Mouse (Mus musculus) neural tube, embryonic 15.5 days (tissue): ENCODE data around the gene Scarf1. TPM values are rescaled to one million over a fixed set of nuclear protein-coding genes. Genes with fewer than 3 reads are reported as not detected.
A peak's percentile ranks its signal among the peaks of the same experiment; 100 is the strongest.

Experiments
- ATAC-seq: fragments of 200-750 bp; cut with Nextera tagmentation; 2 replicates; pipeline ENCODE4 v1.8.0; 2017; ENCODE audit warnings: mild to moderate bottlenecking, moderate TSS enrichment, moderate library complexity; ENCODE audit not compliant: low FRiP score
- H3K27ac ChIP-seq: fragments of 300-500 bp; sonication (generic); replicated peaks from 2 replicates; pipeline ENCODE4 v1.5.1; 2015; ENCODE audit warnings: mild to moderate bottlenecking, inconsistent platforms
- H3K27me3 ChIP-seq: fragments of 300-500 bp; sonication (generic); replicated peaks from 2 replicates; pipeline ENCODE4 v1.6.1; 2015; ENCODE audit warnings: inconsistent platforms
- H3K36me3 ChIP-seq: fragments of 300-500 bp; sonication (generic); 2 replicates; pipeline ENCODE4 v1.6.1; 2015; ENCODE audit warnings: inconsistent platforms
- H3K4me1 ChIP-seq: fragments of 300-500 bp; sonication (generic); 2 replicates; pipeline ENCODE4 v1.6.1; 2015; ENCODE audit warnings: inconsistent platforms
- H3K4me2 ChIP-seq: fragments of 300-500 bp; sonication (generic); 2 replicates; pipeline ENCODE4 v1.6.1; 2015; ENCODE audit warnings: inconsistent platforms, mild to moderate bottlenecking, moderate library complexity
- H3K4me3 ChIP-seq: fragments of 300-500 bp; sonication (generic); replicated peaks from 2 replicates; pipeline ENCODE4 v1.5.1; 2015; ENCODE audit warnings: mild to moderate bottlenecking, inconsistent platforms
- H3K9ac ChIP-seq: fragments of 300-500 bp; sonication (generic); replicated peaks from 2 replicates; pipeline ENCODE4 v1.6.1; 2015; ENCODE audit warnings: mild to moderate bottlenecking, inconsistent platforms
- H3K9me3 ChIP-seq: fragments of 300-500 bp; sonication (generic); replicated peaks from 2 replicates; pipeline ENCODE4 v1.6.1; 2016; ENCODE audit warnings: inconsistent platforms
- WGBS: fragments of 180-500 bp; shearing (Covaris S2); methylation state at CpG from one replicate; pipeline ENCODE4 v1.1.7; 2015; ENCODE audit warnings: mixed read lengths; 5-methylcytosine and 5-hydroxymethylcytosine counted together
- polyA plus RNA-seq: library from polyadenylated mRNA; unstranded; fragments of >200 nt; fragmentation: Nextera tagmentation; extraction: Ambion mirVana; gene quantifications from 2 replicates; pipeline ENCODE4 v1.2.1, GENCODE M21; 2015

The Scarf1 gene
- 3.9 and 4.7 TPM in 2 replicates for polyA plus RNA-seq

GRCm38 (mm10) chr11:75513336-75513735, at the start of gene Scarf1:
Gene Scarf1, plus strand, starts transcription at chr11:75513540.
- H3K4me1 ChIP-seq, result peaks cover 12% of the 10 kb centered on the region
- no peaks in the 10 kb centered on the region for H3K27me3 ChIP-seq
- H3K36me3 ChIP-seq, result peaks cover 11% of the 10 kb centered on the region
- 60% methylated on average over 8 of the region's 8 CpGs for WGBS
- H3K27ac ChIP-seq, result no peak within 1 kb of the TSS
- H3K9ac ChIP-seq, result no peak within 1 kb of the TSS
- H3K9me3 ChIP-seq, result no peaks in the 10 kb centered on the region
- H3K4me3 ChIP-seq, result no peak within 1 kb of the TSS
- ATAC-seq, result no peak
- peak within 1 kb of the TSS; percentile 11; the same call in 1 of the 2 replicates for H3K4me2 ChIP-seq

DNA sequence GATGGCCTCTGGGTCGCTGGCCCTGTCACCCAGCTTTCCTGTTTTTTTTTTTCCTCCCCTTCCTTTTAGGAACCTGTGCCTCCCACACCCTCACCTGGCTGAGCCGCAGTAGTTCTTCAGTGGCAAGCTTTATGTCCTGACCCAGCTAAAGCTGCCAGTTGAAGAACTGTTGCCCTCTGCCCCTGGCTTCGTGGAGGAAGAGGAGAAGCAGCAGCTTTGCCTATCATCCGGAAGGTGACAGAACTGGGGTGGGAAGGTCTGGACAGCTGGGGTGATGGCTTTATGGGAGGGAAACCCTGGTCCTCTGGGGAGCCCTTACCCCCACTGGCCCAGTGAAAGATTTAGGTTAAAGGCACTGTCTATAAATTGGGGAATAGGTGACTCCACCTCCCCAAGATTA, 49.7 kb upstream of the Scarf1 start:
- Histone ChIP-seq H3K4me3 (no peak overlapping the region), H3K9me3 (no peaks in the 10 kb centered on the region), H3K4me1 (peaks cover 42% of the 10 kb centered on the region), H3K27ac (no peak overlapping the region), H3K36me3 (peaks cover 17% of the 10 kb centered on the region), H3K9ac (no peak overlapping the region), H3K27me3 (no peaks in the 10 kb centered on the region), H3K4me2 (peak overlapping the region; percentile 99; the same call in 1 of the 2 replicates)
- 74% methylated on average over 4 of the region's 4 CpGs for WGBS
- ATAC-seq, result no peak

DNA sequence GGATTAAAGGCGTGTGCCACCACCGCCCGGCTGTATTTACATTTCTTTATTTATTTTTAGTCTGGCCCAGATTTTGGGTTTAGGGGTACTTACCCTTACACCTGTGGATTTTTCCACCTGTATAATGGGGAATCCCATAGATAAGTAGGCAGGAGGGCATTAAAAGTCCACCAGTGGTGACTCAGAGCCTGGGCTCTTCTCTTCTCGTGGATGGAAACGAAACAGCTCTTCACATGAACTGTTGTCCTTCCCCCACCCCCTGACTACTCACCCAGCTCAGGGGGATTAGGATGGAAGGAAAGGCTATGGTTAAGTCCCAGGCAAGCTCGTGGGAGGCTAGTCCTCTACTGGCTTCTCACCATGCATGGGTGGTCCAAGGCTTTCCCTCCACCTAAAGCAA, 48.9 kb upstream of the Scarf1 start:
- no peaks in the 10 kb centered on the region for H3K9me3 ChIP-seq
- peaks cover 17% of the 10 kb centered on the region for H3K36me3 ChIP-seq
- H3K9ac ChIP-seq, result no peak overlapping the region
- no peak for ATAC-seq
- no peaks in the 10 kb centered on the region for H3K27me3 ChIP-seq
- peaks cover 42% of the 10 kb centered on the region for H3K4me1 ChIP-seq
- no peak overlapping the region for H3K4me3 ChIP-seq
- WGBS, result 91% methylated on average over 6 of the region's 6 CpGs
- H3K27ac ChIP-seq, result no peak overlapping the region
- no peak overlapping the region for H3K4me2 ChIP-seq

- 88% methylated on average over 6 of the region's 6 CpGs for WGBS
- Histone ChIP-seq H3K27ac (no peak overlapping the region), H3K9ac (no peak overlapping the region), H3K4me1 (peaks cover 35% of the 10 kb centered on the region), H3K4me2 (no peak overlapping the region), H3K27me3 (no peaks in the 10 kb centered on the region), H3K36me3 (peaks cover 17% of the 10 kb centered on the region), H3K4me3 (no peak overlapping the region), H3K9me3 (no peaks in the 10 kb centered on the region)
- no peak for ATAC-seq
These were observed 48.3 kb upstream of the Scarf1 start for GRCm38 (mm10) chr11:75465051-75465450.

GRCm38 (mm10) chr11:75466731-75467505, 46.4 kb upstream of the Scarf1 start:
- Histone ChIP-seq H3K27ac (no peak overlapping the region), H3K27me3 (no peaks in the 10 kb centered on the region), H3K9ac (no peak overlapping the region), H3K4me2 (no peak overlapping the region), H3K9me3 (no peaks in the 10 kb centered on the region), H3K4me3 (no peak overlapping the region), H3K4me1 (peaks cover 27% of the 10 kb centered on the region), H3K36me3 (peaks cover 17% of the 10 kb centered on the region)
- WGBS, result 96% methylated on average over 4 of the region's 4 CpGs
- ATAC-seq, result no peak

DNA sequence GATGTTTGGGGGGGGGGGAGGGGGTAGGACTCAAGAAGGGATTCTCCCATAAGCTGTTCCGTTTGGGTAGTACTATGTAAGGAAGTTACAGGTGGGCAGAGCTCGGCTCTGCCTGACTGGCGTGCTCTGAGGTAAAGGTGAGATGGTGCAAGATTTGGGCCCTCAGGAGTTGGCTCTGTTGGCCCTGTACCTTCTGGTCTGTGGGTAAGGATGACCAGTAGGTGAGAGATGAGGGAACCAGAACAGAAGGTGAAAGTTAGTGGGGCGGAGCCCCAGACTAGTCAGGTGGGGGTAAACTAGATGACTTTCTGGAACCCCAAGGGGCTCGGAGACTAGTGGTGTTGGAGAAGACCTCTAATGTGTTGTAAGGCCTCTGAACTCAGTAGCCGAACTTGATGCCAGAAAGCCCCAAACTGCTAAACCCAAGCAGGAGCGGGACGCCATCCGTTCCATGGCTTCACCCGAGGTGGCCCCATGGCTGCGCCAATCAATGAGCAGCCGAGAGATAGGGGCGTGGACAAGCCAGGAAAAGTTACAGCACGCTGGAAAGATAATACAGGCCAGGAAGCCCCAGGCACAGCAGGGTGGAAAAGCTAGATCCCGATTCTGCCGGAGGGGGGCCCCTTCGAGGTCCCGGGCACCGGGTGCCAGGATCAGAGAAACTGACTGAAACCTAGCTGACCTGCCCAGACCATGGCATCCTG, 45.7 kb upstream of the Scarf1 start:
- Histone ChIP-seq H3K36me3 (peaks cover 17% of the 10 kb centered on the region), H3K9ac (peak overlapping the region; percentile 40; the same call in 1 of the 2 replicates), H3K4me3 (peak overlapping the region; percentile 30), H3K9me3 (no peaks in the 10 kb centered on the region), H3K4me1 (peaks cover 19% of the 10 kb centered on the region), H3K4me2 (peak overlapping the region; percentile 64), H3K27me3 (no peaks in the 10 kb centered on the region), H3K27ac (no peak overlapping the region)
- ATAC-seq, result peak; percentile 50; the same call in 1 of the 2 replicates
- WGBS, result 19% methylated on average over 19 of the region's 19 CpGs

DNA sequence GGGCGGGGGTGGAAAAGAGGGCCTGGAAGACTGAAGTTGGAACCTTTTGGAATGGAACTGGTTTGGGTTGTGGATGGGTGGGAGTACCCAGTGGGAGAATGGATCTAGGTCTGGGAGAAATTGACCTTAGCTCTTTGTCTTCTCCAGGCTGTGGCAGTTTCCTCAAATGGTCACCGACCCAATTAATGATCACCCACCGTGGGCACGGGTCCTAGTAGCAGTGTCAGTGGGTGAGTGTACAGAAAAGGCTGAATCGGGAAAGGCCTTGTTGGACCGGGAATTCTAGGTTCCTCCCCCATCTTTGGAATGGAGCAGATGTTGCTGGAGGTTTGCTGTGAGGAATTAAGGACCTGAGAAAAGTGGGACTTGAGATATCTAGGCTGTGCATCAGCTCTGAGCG, 44.9 kb upstream of the Scarf1 start:
- Histone ChIP-seq H3K27ac (no peak overlapping the region), H3K27me3 (no peaks in the 10 kb centered on the region), H3K36me3 (peaks cover 17% of the 10 kb centered on the region), H3K4me1 (peaks cover 12% of the 10 kb centered on the region), H3K4me2 (peak overlapping the region; percentile 64), H3K4me3 (peak overlapping the region; percentile 30), H3K9me3 (no peaks in the 10 kb centered on the region), H3K9ac (peak overlapping the region; percentile 40; the same call in 1 of the 2 replicates)
- 67% methylated on average over 7 of the region's 7 CpGs for WGBS
- ATAC-seq, result no peak

GRCm38 (mm10) chr11:75469261-75469660, 44.1 kb upstream of the Scarf1 start:
- no peak for ATAC-seq

DNA sequence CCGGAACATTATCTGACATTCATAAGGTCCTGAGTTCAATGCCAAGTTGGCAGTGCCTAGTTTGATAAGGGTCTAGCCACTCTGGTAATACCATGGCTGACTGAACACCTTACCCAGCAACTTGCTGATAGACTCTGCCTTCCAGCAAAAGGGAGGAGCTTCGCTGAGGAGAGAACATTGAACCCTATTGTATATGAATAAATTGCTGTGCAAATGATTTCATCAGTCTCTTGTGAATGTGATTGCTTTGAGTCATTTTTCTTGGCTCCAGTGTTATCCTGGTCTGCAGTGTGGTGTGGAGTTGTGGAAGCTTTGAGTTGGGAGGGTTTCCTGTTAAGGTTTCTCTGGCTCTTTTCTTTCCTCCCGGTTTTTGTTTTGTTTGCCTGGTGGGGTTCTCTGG, 42.7 kb upstream of the Scarf1 start:
- Histone ChIP-seq H3K27me3 (no peaks in the 10 kb centered on the region), H3K4me2 (no peak overlapping the region), H3K9ac (no peak overlapping the region), H3K36me3 (peaks cover 3% of the 10 kb centered on the region), H3K9me3 (no peaks in the 10 kb centered on the region), H3K4me1 (peaks cover 8% of the 10 kb centered on the region; the same call in 1 of the 2 replicates), H3K27ac (no peak overlapping the region), H3K4me3 (no peak overlapping the region)
- ATAC-seq, result no peak
- 94% methylated on average over 3 of the region's 3 CpGs for WGBS

More at GRCm38 (mm10) chr11:75469261-75469660, 44.1 kb upstream of the Scarf1 start:
- WGBS, result 93% methylated on average over 4 of the region's 4 CpGs
- no peak overlapping the region for H3K9ac ChIP-seq
- H3K27me3 ChIP-seq, result no peaks in the 10 kb centered on the region
- no peak overlapping the region for H3K4me3 ChIP-seq
- no peak overlapping the region for H3K4me2 ChIP-seq
- H3K4me1 ChIP-seq, result peaks cover 8% of the 10 kb centered on the region; the same call in 1 of the 2 replicates
- peaks cover 17% of the 10 kb centered on the region for H3K36me3 ChIP-seq
- H3K27ac ChIP-seq, result no peak overlapping the region
- no peaks in the 10 kb centered on the region for H3K9me3 ChIP-seq

GRCm38 (mm10) chr11:75472469-75473081, 40.8 kb upstream of the Scarf1 start:
- Histone ChIP-seq H3K4me2 (no peak overlapping the region), H3K36me3 (no peaks in the 10 kb centered on the region), H3K27me3 (no peaks in the 10 kb centered on the region), H3K9me3 (no peaks in the 10 kb centered on the region), H3K9ac (no peak overlapping the region), H3K27ac (no peak overlapping the region), H3K4me1 (peaks cover 6% of the 10 kb centered on the region; the same call in 1 of the 2 replicates), H3K4me3 (no peak overlapping the region)
- no peak for ATAC-seq
- WGBS, result 84% methylated on average over 11 of the region's 11 CpGs

GRCm38 (mm10) chr11:75473376-75473775, 40.0 kb upstream of the Scarf1 start:
- ATAC-seq, result no peak
- no peaks in the 10 kb centered on the region for H3K36me3 ChIP-seq

More at GRCm38 (mm10) chr11:75473376-75473775, 40.0 kb upstream of the Scarf1 start:
- no peaks in the 10 kb centered on the region for H3K9me3 ChIP-seq
- no peak overlapping the region for H3K4me2 ChIP-seq
- 66% methylated on average over 7 of the region's 7 CpGs for WGBS
- H3K27ac ChIP-seq, result no peak overlapping the region
- no peaks in the 10 kb centered on the region for H3K4me1 ChIP-seq
- H3K9ac ChIP-seq, result no peak overlapping the region
- no peak overlapping the region for H3K4me3 ChIP-seq
- H3K27me3 ChIP-seq, result no peaks in the 10 kb centered on the region
